Mouse (Mus musculus): Measurements from ENCODE around the gene Rap2a.

- no peak for TF ChIP-seq CTCF (conservative IDR thresholded peaks at IDR 0.05; ENCODE audit: low read length)
- no peak for TF ChIP-seq POU5F1 (IDR thresholded peaks at IDR 0.05; ENCODE audit: borderline replicate concordance, low read length)
- no peak for TF ChIP-seq NANOG (IDR thresholded peaks at IDR 0.05; ENCODE audit: borderline replicate concordance, low read length)
Observed at GRCm38 (mm10) chr14:120496827-120497226, 18.6 kb downstream of the Rap2a start.

Data from E14TG2a.4 (cell line).